Mouse (Mus musculus) liver, postnatal 0 days (tissue): Measurements from ENCODE around the gene Mark2.

ENCODE experiments used
- CTCF ChIP-seq: sonication (generic); IDR thresholded peaks from 2 replicates; pipeline ENCODE4 v1.5.1; 2016; ENCODE audit warnings: antibody characterized with exemption, low read depth
- EP300 ChIP-seq: IDR thresholded peaks from 2 replicates; pipeline ENCODE4 v1.6.1; 2016; ENCODE audit warnings: antibody characterized with exemption, low read depth, mild to moderate bottlenecking

- TF ChIP-seq EP300 (no peak), CTCF (no peak)
Observed at GRCm38 (mm10) chr19:7341512-7342397, at the start of gene Mark2.
